Mouse (Mus musculus): ENCODE data around the gene Vmn1r19. TPM values are rescaled to one million over a fixed set of nuclear protein-coding genes. Genes with fewer than 3 reads are reported as not detected.
A peak's percentile ranks its signal among the peaks of the same experiment; 100 is the strongest.

Gene Vmn1r19
- total and polyA plus RNA-seq, 2 experiments from 2014 or later: not detected

DNA sequence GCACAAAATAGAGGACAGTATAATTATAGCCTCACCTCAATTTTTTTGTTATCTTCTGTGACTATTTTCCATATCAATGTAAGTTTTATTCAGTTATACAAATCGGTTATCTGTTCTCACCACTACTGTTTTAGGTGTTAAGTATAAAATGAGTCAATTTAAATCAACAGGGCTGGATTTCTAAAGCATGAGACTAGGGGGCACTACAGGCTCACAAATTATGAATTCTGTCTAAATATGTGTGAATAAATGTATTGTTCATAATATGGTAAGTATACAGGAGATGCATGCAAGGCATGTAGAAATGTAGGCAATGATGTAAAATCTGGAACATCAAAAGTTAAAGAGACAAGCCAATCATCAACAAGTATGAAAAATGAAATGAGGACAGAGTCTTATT, 27.6 kb downstream of the Vmn1r19 start:
- DNase-seq (ENCODE audit: low spot score) (peak; percentile 10), ATAC-seq (no peak)
- no peaks in the 10 kb centered on the region for H3K9me3 ChIP-seq (ENCODE audit: low read length)
- no peak overlapping the region for H3K4me3 ChIP-seq (ENCODE audit: low read length)
- H3K4me2 ChIP-seq (ENCODE audit: low read depth, low read length): no peak overlapping the region
- H3K36me3 ChIP-seq (ENCODE audit: insufficient read depth, low read length): no peaks in the 10 kb centered on the region
- H3K4me1 ChIP-seq (ENCODE audit: insufficient read depth, low read length): no peaks in the 10 kb centered on the region
- H3K9ac ChIP-seq (replicated peaks; ENCODE audit: low read length): no peak overlapping the region
- WGBS: 83% methylated on average over 1 of the region's 1 CpGs
- no peaks in the 10 kb centered on the region for H3K27me3 ChIP-seq (ENCODE audit: insufficient read depth, low read length)
- no peak overlapping the region for H3K27ac ChIP-seq
- TF ChIP-seq CTCF (IDR thresholded peaks at IDR 0.05; ENCODE audit: low read depth): peak; percentile 33

Other genes with a start within 250 kb of the Vmn1r19 start
- not detected in 2 replicates for gene Vmn1r12, start 246.9 kb upstream of the Vmn1r19 start, total RNA-seq (2014; rRNA removed)
- not detected in 2 replicates for gene Vmn1r12, start 246.9 kb upstream of the Vmn1r19 start, polyA plus RNA-seq (2015; fragmentation: Nextera tagmentation; extraction: Ambion mirVana)
- not detected in 2 replicates for gene Vmn1r13, start 200.5 kb upstream of the Vmn1r19 start, total RNA-seq (2014; rRNA removed)
- gene Vmn1r13, start 200.5 kb upstream of the Vmn1r19 start, polyA plus RNA-seq (2015; fragmentation: Nextera tagmentation; extraction: Ambion mirVana): not detected in 2 replicates
- not detected in 2 replicates for gene Vmn1r14, start 172.1 kb upstream of the Vmn1r19 start, total RNA-seq (2014; rRNA removed)
- not detected in 2 replicates for gene Vmn1r14, start 172.1 kb upstream of the Vmn1r19 start, polyA plus RNA-seq (2015; fragmentation: Nextera tagmentation; extraction: Ambion mirVana)
- gene Vmn1r15, start 145.8 kb upstream of the Vmn1r19 start, total RNA-seq (2014; rRNA removed): not detected in 2 replicates
- not detected in 2 replicates for gene Vmn1r15, start 145.8 kb upstream of the Vmn1r19 start, polyA plus RNA-seq (2015; fragmentation: Nextera tagmentation; extraction: Ambion mirVana)
- not detected in 2 replicates for gene Vmn1r16, start 74.3 kb upstream of the Vmn1r19 start, total RNA-seq (2014; rRNA removed)
- not detected in 2 replicates for gene Vmn1r16, start 74.3 kb upstream of the Vmn1r19 start, polyA plus RNA-seq (2015; fragmentation: Nextera tagmentation; extraction: Ambion mirVana)
- not detected in 2 replicates for gene Vmn1r17, start 40.1 kb upstream of the Vmn1r19 start, total RNA-seq (2014; rRNA removed)
- gene Vmn1r17, start 40.1 kb upstream of the Vmn1r19 start, polyA plus RNA-seq (2015; fragmentation: Nextera tagmentation; extraction: Ambion mirVana): not detected in 2 replicates
- not detected in 2 replicates for gene Vmn1r18, start 8.0 kb upstream of the Vmn1r19 start, total RNA-seq (2014; rRNA removed)
- not detected in 2 replicates for gene Vmn1r18, start 8.0 kb upstream of the Vmn1r19 start, polyA plus RNA-seq (2015; fragmentation: Nextera tagmentation; extraction: Ambion mirVana)
- gene Vmn1r20, start 25.1 kb downstream of the Vmn1r19 start, total RNA-seq (2014; rRNA removed): not detected in 2 replicates
- gene Vmn1r20, start 25.1 kb downstream of the Vmn1r19 start, polyA plus RNA-seq (2015; fragmentation: Nextera tagmentation; extraction: Ambion mirVana): not detected in 2 replicates
- gene Ppm1k, start 131.7 kb downstream of the Vmn1r19 start, total RNA-seq (2014; rRNA removed): 11.3 and 12.4 TPM in 2 replicates
- gene Ppm1k, start 131.7 kb downstream of the Vmn1r19 start, polyA plus RNA-seq (2015; fragmentation: Nextera tagmentation; extraction: Ambion mirVana): 8.2 and 9.4 TPM in 2 replicates
- 0.84 and 3.5 TPM in 2 replicates for gene Herc6, start 177.2 kb downstream of the Vmn1r19 start, total RNA-seq (2014; rRNA removed)
- gene Herc6, start 177.2 kb downstream of the Vmn1r19 start, polyA plus RNA-seq (2015; fragmentation: Nextera tagmentation; extraction: Ambion mirVana): 1.4 and 1.7 TPM in 2 replicates

Measured in hindbrain, postnatal 0 days (tissue).